Comparison of ENCODE assay signal across 9 mouse cellular contexts in genomic region chr2:109931978-109932780, GRCm38 (mm10). TPM values are rescaled to one million over a fixed set of nuclear protein-coding genes. Genes with fewer than 3 reads are reported as not detected.
A peak's percentile ranks its signal among the peaks of the same experiment; 100 is the strongest.
DNase-seq lines count a peak whose midpoint lies in the region; ATAC-seq and TF ChIP-seq lines count a peak whose summit lies in the region.
"Had no signal": no experiment of that assay in that cellular context is flagged by ENCODE, and none has a peak within 500 bp of the region (broad histone marks: within the 10 kb centered on the region; RNA-seq: fewer than 3 reads in every experiment).

No protein-coding gene starts in this region.

- H3K9me3 ChIP-seq in MEL (replicated peaks; ENCODE audit: insufficient read depth, low read length): no peaks in the 10 kb centered on the region
- no peaks in the 10 kb centered on the region for H3K9me3 ChIP-seq in liver, embryonic 15.5 days (replicated peaks)

- CTCF ChIA-PET in Patski (lab: Charles Lee): no interaction called here

- H3K4me1 ChIP-seq in MEL (ENCODE audit: control insufficient read depth in 1 of 2, insufficient read depth in 2 of 2, low read length in 2 of 2): peaks cover 0 to 6% of the 10 kb centered on the region in 2 experiments; a peak in 2 of 4 replicates
- peaks cover 16% of the 10 kb centered on the region for H3K4me1 ChIP-seq in liver, embryonic 15.5 days (replicated peaks)

- DNase-seq in MEL (ENCODE audit: low read depth, low spot score) (peak; percentile 27), Patski (ENCODE audit: low read depth, low spot score) (no peak), MN1 (ENCODE audit: low spot score) (no peak)
- peak; percentile 67 for DNase-seq in kidney, adult 9 months
- DNase-seq in retina, embryonic 14.5 days (ENCODE audit: low spot score): no peak
- DNase-seq in B cell, adult 2 months: no peak
- DNase-seq: cerebellum, adult 11 months had no signal

- H3K27ac ChIP-seq in MEL (ENCODE audit: control insufficient read depth, low read depth, low read length): no peak overlapping the region
- peak overlapping the region; percentile 58 for H3K27ac ChIP-seq in liver, embryonic 15.5 days (replicated peaks)

- TF ChIP-seq RAD21 in MEL (IDR thresholded peaks at IDR 0.05; ENCODE audit: low read depth, low read length): no peak

- TF ChIP-seq POLR2A in MEL (IDR thresholded peaks at IDR 0.05; ENCODE audit: control insufficient read depth in 1 of 2, insufficient read depth in 1 of 2, low read depth in 1 of 2, low read length in 2 of 2, poor library complexity in 1 of 2): no peak

- in situ Hi-C loops in Patski (cut with MboI; ENCODE audit: low pct_unique_long_range_greater_than_20kb): no loop called here

- peaks cover 0 to 4% of the 10 kb centered on the region in 2 experiments; a peak in 2 of 4 replicates for H3K36me3 ChIP-seq in MEL (ENCODE audit: control insufficient read depth in 1 of 2, insufficient read depth in 2 of 2, low read length in 2 of 2)
- H3K36me3 ChIP-seq in liver, embryonic 15.5 days (replicated peaks): no peaks in the 10 kb centered on the region

- no peak for TF ChIP-seq EP300 in MEL (IDR thresholded peaks at IDR 0.05; ENCODE audit: low read depth in 1 of 2, low read length in 2 of 2)

- peak overlapping the region; percentile 39 for H3K4me2 ChIP-seq in liver, embryonic 15.5 days

- TF ChIP-seq CTCF in MEL (IDR thresholded peaks at IDR 0.05 in 2 of 3, conservative IDR thresholded peaks at IDR 0.05 in 1 of 3; ENCODE audit: control insufficient read depth in 1 of 3, insufficient read depth in 1 of 3, low read depth in 2 of 3, low read length in 3 of 3, poor library complexity in 1 of 3, severe bottlenecking in 1 of 3): no peak
- no peak for TF ChIP-seq CTCF in Patski (IDR thresholded peaks at IDR 0.05)

- H3K27me3 ChIP-seq in MEL (ENCODE audit: control insufficient read depth in 1 of 2, insufficient read depth in 2 of 2, low read length in 2 of 2) (no peaks in the 10 kb centered on the region), Patski (no peaks in the 10 kb centered on the region)
- no peaks in the 10 kb centered on the region for H3K27me3 ChIP-seq in liver, embryonic 15.5 days

- H3K9ac ChIP-seq in MEL (ENCODE audit: control insufficient read depth, low read depth, low read length, poor library complexity, severe bottlenecking): no peak overlapping the region
- H3K9ac ChIP-seq in liver, embryonic 15.5 days: no peak overlapping the region

- POLR2A ChIA-PET in Patski (lab: Charles Lee): interaction anchor here (0.8 to 1.3 kb wide), 3 partner anchors 12 to 24 kb away, joined by 3 read pairs; partner anchors contain the start of gene Lgr4

- H3K79me2 ChIP-seq in MEL (ENCODE audit: control insufficient read depth, insufficient read depth, low read length, poor library complexity): no peaks in the 10 kb centered on the region

- 20% methylated on average over 13 of the region's 13 CpGs for WGBS in liver, embryonic 15.5 days (ENCODE audit: insufficient replicate concordance)

- peak; percentile 69 for ATAC-seq in Patski
- peak; percentile 58 for ATAC-seq in liver, embryonic 15.5 days (ENCODE audit: insufficient read depth)

- H3K4me3 ChIP-seq in MEL (ENCODE audit: control insufficient read depth in 1 of 2, insufficient read depth in 1 of 2, low read depth in 2 of 2, low read length in 2 of 2): no peak overlapping the region
- peak overlapping the region; percentile 21 for H3K4me3 ChIP-seq in liver, embryonic 15.5 days (replicated peaks)
- H3K4me3 ChIP-seq: myocyte had no signal

TF ChIP-seq in MEL, 35 proteins besides CTCF, POLR2A, EP300 and RAD21:
- no peak for TF ChIP-seq JUND (IDR thresholded peaks at IDR 0.05; ENCODE audit: low read depth, low read length)
- no peak for TF ChIP-seq USF1 (IDR thresholded peaks at IDR 0.05; ENCODE audit: low read depth, low read length)
- TF ChIP-seq NRF1 (IDR thresholded peaks at IDR 0.05; ENCODE audit: insufficient read depth, low read depth, low read length, poor library complexity, severe bottlenecking): no peak

RNA-seq across cellular contexts. Expression of gene Lgr4, which starts 14.7 kb away (rescaled TPM):
- 4.3 TPM in 2 replicates for total RNA-seq in MEL (2012; rRNA removed)
- polyA plus RNA-seq in MEL (2012; ENCODE audit: insufficient read depth in 1 of 2, insufficient read length in 2 of 2, low read depth in 1 of 2, low replicate concordance in 2 of 2, missing spikeins in 1 of 2): 1 to 10 TPM in 1 of 2 experiments, not detected in 1; 4.5 TPM
- 48.5 TPM for polyA plus RNA-seq in Patski (2021)
- 3.0 and 3.5 TPM in 2 replicates for polyA plus RNA-seq in liver, embryonic 15.5 days (2015; fragmentation: Nextera tagmentation; extraction: Ambion mirVana)

RNA-seq across cellular contexts. Expression of gene Lin7c, which starts 41.5 kb away (rescaled TPM):
- total RNA-seq in MEL (2012; rRNA removed): 35.2 and 45.0 TPM in 2 replicates
- polyA plus RNA-seq in MEL (2012; ENCODE audit: insufficient read depth in 1 of 2, insufficient read length in 2 of 2, low read depth in 1 of 2, low replicate concordance in 2 of 2, missing spikeins in 1 of 2) (10 to 100 TPM in 1 of 2 experiments, not detected in 1; 46.8 TPM), Patski (2021) (63.9 TPM)
- 17.3 and 18.1 TPM in 2 replicates for polyA plus RNA-seq in liver, embryonic 15.5 days (2015; fragmentation: Nextera tagmentation; extraction: Ambion mirVana)

Comparison
In these comparisons a context has a peak if more than half of its experiments do, and no peak if none do; other contexts are left out.
1. DNase-seq: peak in MEL (single experiment) and kidney, adult 9 months (single experiment); none in Patski (single experiment), MN1 (single experiment), retina, embryonic 14.5 days (single experiment) and B cell, adult 2 months (0 of 2).